Mouse (Mus musculus) embryo, embryonic 10.5 days (tissue): ENCODE measurements around the gene Olfr465-ps1.

ENCODE experiments used
- DNase-seq: peaks from one replicate; pipeline ENCODE4 v3.0.0-alpha.2; 2015; ENCODE audit warnings: low spot score

Olfr465-ps1 gene

DNA sequence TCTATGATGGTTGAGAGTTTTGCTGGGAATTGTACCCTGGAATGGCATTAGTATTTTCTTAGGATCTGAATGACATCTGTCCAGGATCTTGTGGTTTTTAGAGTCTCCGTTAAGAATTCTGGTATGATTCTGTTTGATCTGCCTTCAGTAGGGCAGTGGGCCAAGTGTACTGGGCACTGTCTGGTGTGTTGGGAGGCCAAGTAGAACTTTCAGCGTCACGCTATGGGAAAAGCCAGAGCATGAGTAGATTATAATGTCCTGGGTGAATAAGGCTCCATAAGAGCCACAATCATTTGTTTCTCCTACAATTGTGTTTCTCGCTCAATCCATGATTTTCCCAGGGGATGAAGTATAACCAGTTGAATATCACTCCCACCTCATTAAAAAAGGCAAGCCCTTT lies at the start of gene Olfr465-ps1:
TSS of gene Olfr465-ps1 (plus strand) at position 301 of the 400 bp plus-strand sequence.
- DNase-seq: no peak

GRCm38 (mm10) chr13:65095923-65096322 lies 42.0 kb upstream of the Olfr465-ps1 start:
- no peak for DNase-seq

DNA sequence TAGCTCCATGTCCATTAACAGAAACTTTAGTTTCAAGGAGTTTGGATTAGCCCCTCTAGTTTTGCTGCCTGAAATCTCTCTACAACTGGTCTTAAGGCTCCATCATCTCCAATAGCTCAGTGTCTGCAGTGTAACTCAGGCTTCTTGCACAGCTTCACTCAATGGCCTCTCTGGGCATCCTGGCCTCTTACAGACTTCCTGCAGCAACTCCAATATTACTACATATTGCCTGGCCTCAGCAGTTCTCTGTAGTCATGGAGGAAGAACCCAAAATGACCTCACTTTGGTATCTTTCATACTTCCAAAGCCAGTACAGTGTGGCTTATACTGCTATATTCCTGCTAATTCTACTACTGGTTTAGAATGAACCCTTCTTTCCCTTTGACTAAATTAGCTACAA lies 40.9 kb upstream of the Olfr465-ps1 start:
- no peak for DNase-seq

GRCm38 (mm10) chr13:65100678-65101077 lies 37.2 kb upstream of the Olfr465-ps1 start:
- no peak for DNase-seq

DNA sequence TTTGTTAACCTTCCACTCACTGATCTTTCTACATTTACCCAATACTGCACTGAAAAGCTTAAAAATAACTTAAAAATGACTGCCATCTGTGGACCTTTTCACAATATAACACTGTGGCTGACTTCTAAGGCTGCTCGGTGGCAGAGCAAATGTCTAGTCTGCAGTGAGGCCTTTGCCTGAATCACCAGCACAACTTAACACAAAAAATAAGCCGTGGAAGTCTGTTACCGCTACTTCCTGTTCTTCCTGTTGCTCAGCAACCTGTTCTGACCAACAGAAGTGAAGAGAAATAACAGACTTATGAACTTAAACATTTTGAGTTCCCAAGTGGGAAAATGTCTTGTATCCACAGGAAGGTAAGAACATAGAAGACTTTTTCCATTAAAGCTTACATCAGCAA lies 36.7 kb upstream of the Olfr465-ps1 start:
- DNase-seq: no peak

DNA sequence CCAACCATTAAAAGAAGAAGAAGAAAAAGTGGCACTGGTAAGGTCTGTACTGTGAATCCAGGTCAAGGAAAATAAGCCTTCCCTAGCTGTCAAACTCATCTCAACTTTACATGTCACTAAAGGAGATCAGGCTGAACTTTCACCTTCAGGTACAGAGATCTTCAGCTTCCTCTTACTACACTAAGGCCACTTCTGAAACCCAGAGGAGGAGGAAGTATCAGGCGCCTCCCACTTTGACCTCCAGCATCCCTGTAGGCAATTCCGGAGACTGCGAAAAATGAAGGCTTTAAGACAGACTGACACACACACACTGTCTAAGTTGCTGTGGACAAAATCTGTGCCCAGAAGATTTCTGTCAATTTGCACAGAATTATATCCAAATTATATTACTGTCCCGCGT lies 25.9 kb upstream of the Olfr465-ps1 start:
- DNase-seq: peak; percentile 42

DNA sequence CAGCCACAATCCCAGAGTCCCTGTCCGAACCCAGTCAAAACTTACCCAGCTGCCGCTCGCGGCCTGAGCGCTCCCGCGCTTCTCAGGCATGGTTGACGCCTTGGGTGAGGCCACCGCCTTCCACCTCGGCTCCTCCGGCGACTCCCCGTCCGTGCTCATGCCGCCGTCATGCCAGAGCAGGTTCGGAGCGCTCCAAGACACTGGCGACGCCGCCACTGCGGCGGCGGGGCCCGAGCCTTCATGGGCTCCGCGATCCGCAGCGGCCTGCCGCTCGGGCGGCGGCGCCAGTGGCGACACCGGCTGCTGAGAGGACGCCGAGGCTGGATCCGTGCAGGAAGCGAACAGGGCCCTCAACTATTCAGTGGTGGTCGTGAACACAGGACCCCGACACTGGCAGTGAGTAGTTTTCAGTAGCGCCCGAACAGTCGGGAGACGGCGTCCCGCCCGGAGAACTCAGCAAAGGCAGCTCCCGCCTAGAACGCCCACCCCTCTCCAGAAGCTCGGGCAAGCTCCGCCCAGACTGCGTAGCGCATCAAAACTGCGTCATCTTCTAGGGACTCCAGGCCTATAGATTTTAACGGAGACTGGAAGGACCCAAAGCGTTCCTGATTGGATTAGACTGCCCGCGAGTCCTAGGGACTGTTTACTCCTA lies 25.3 kb upstream of the Olfr465-ps1 start, which contains the start of gene Mfsd14b:
TSS of gene Mfsd14b (minus strand) at position 517 of the 652 bp plus-strand sequence.
- peak; percentile 96 for DNase-seq

- peak; percentile 3 for DNase-seq
Observed at GRCm38 (mm10) chr13:65113239-65113638, 24.6 kb upstream of the Olfr465-ps1 start.

DNA sequence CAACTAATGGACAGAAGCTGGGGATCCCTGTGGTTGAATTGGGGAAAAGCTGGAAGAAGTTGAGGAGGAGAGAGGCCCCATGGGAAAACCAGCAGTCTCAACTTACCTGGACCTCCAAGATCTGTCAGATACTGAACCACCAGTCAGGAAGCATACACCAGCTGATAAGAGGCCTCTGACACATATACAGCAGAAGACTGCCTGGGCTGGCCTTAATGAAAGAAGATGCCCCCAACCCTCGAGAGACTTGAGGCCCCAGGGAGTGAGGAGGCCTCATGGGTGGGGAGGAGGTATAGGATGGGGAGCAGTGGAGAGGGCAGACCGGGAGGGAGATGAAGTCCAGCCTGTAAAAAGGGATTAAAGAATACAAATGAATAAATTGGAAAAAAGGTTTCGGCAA lies 16.9 kb upstream of the Olfr465-ps1 start:
- no peak for DNase-seq

- DNase-seq: no peak
Observed at GRCm38 (mm10) chr13:65122111-65122510, 15.8 kb upstream of the Olfr465-ps1 start.

DNA sequence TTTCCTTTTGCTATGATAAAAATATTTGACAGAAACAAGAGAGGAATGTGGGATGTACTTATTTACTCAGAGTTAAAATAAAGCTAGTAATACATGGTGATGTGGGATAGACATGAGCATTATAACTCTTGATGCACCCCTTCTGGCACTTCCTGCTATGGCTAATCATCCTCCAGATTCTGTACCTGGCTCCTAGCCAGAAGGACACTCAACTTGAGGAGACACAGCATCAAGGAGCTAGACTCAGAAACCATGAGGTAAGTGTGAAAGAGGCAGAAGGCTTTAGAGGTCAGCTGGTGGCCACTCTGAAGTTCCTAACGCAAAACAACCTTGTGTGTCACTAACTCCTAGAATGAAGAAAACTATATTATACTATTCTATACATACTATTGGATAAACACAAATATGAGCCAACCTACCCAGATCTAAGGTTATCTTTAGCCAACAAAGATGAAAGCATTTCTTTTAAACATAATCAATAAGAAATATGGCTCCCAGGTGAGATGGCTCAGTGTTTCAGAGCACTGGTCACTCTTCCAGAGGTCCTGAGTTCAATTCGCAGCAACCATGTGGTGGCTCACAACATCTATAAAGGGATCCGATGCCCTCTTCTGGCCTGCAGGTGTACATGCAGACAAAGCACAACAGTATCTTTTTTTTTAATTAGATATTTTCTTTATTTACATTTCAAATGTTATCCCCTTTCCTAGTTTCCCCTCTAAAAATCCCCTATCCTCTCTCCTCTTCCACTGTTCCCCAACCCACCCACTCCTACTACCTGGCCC lies 10.6 kb upstream of the Olfr465-ps1 start:
- DNase-seq: no peak

- no peak for DNase-seq
Observed at GRCm38 (mm10) chr13:65149940-65150339, 12.1 kb downstream of the Olfr465-ps1 start, which contains the start of gene Olfr466. Olfr466 (plus strand) TSS chr13:65150240.

DNA sequence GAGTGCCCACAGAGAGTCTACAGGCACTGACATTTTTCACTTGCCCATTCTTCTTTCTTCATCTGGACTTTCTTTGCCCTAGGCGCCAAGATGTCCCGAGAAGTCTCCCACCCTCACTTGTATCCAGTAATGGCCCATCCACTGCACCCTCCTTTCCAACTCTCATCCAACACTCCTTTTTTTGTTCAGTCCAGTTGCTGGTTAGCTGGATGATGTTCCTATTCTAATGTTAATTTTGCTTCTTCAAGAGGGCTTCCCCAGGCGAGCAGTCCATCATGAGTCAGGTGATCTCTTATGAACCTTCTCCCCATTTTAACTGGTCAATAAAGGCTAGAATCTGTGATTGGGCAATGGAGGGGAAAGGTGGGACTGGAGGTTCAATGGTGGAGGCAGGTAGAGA lies 36.2 kb downstream of the Olfr465-ps1 start:
- DNase-seq: no peak

DNA sequence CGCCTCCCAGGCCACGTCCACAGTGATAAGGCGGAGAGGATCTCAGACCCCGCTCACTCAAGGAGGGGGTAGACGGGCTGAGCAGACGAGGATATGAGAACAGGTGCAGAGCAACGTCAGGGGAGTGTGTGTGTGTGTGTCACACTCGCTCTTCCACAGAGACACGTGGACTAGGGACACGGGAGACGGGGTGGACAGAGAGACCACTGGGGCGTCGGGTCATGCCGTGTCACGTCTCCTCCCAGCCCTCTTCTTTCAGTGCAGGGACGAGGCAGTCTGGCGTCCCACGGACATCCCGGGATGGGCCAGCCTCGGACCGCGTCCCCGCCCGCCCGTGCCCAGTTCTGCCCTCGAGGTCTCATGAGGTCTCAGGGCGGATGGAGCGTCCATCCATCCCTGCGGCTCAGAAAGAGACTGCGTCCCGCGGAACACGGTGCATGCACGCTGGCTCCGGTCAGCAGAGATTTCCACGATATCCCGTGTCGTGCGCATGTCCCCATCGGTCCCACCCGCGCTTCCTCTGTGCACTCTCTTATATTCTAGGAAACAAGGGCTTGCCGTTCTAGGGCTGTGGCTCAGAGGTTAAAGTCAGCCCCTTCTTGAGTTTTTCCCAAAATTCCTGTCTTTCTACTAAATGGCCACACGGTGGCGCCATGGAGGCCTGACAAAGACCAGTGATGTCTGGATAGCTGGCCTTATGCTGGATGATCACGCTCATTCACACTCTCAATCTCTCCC lies 38.0 kb downstream of the Olfr465-ps1 start:
- peak; percentile 77 for DNase-seq

- DNase-seq: no peak
Observed at GRCm38 (mm10) chr13:65176472-65177091, 38.7 kb downstream of the Olfr465-ps1 start.
